Mouse (Mus musculus) naive thymus-derived CD4-positive, alpha-beta T cell, adult 2 months (primary cell): ENCODE results near the gene Sco2.

Source experiments
- DNase-seq: peaks from one replicate; pipeline ENCODE4 v3.0.0-alpha.2; 2011; ENCODE audit warnings: low read depth

Sco2 gene

DNA sequence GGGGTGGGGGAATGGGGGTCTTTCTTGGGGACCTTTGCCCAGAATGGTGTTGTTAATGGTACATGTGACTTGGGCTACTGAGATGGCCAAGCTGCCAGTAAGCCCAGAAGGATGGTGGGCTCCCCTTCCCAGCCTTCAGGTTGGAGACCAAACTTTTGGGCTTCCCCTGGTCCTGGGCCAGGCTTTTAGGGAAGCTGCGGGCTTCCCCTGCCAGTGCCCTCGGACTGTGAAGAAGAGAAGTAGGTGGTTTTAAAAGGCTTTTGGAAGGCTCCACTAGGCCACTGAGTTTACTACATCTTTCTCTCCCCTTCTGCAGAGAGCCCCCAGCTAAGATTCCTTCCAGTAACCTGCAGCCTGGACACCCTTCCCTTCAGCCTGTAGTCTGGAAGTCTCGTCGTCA lies 50.0 kb downstream of the Sco2 start:
- DNase-seq: no peak

DNA sequence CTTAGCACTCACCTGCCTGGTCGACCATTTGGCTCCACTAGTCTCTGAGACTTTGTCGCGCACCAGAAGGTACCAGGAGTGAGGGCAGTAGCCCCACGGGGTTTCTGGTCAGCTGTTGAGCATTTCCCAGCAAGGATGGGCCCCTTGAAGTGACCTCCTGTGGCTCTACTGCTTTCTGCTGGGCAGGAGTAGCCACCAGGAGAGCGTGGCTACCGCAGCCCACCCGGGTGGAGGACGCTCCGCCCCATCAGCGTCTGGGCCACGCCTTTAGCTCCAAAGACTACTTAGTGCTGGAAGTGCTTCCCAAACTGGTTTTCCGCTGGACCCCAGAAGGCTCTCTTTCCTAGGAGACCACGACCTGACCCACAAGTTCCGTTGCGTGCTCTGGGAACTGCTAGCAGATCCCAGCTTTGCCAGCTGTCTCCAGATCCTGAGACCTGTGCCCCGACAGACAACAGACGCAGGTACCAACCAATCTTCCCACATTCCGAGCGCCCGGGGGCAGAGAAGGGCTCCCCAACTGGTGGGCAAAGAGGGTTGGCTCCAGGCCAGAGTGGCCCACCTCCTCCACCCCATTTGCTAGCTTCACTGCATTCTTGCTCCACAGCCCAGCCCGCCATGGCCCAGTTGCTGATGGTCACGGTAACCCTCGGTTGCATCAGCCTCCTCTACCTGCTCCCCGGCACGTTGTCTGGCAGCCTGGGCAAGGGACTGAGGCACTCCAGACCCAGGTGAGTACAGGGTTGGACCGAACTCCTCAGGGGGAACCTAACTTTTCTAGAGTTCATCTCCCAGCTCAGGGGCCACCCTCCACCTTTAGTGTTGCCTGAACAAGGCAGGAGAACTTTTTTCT lies 50.8 kb downstream of the Sco2 start, which contains the start of gene Adm2:
Gene Adm2, plus strand, starts transcription at position 51 of the 853 bp plus-strand sequence.
- DNase-seq: no peak
